Mouse (Mus musculus) megakaryocyte-erythroid progenitor cell, adult 5 weeks (primary cell): ENCODE data around the gene Rps19. TPM values are rescaled to one million over a fixed set of nuclear protein-coding genes. Genes with fewer than 3 reads are reported as not detected.

Experiments used
- polyA plus RNA-seq: library from polyadenylated mRNA; stranded (reverse); fragments of >175 nt; gene quantifications from 2 replicates; pipeline ENCODE4 v1.2.3, GENCODE M21; 2012

Rps19 gene
- 3,485 and 4,048 TPM in 2 replicates for polyA plus RNA-seq

GRCm38 (mm10) chr7:24883896-24884692, at the start of gene Rps19:
Gene Rps19 (plus strand): TSS chr7:24884371.

GRCm38 (mm10) chr7:24861913-24862312, 22.3 kb upstream of the Rps19 start, which contains the start of gene Gm9844:
Gene Gm9844 (plus strand): TSS chr7:24862213.

GRCm38 (mm10) chr7:24869532-24870165, 14.5 kb upstream of the Rps19 start, which contains the start of the genes Lypd4 and Dmrtc2:
Gene Lypd4 (minus strand): TSS chr7:24869941.
Gene Dmrtc2 (plus strand): TSS chr7:24870057.

GRCm38 (mm10) chr7:24897224-24897623, 13.1 kb downstream of the Rps19 start, which contains the start of gene Cd79a:
Gene Cd79a (plus strand): TSS chr7:24897381.

GRCm38 (mm10) chr7:24902630-24903443, 18.7 kb downstream of the Rps19 start, which contains the start of gene Arhgef1:
Gene Arhgef1 (plus strand): TSS chr7:24902912.

Other genes with a start within 250 kb of the Rps19 start
- 0.16 and 0.37 TPM in 2 replicates for gene Lypd3, start 247.8 kb upstream of the Rps19 start, polyA plus RNA-seq
- not detected in 2 replicates for gene Tex101, start 207.7 kb upstream of the Rps19 start, polyA plus RNA-seq
- gene BC049730, start 175.1 kb upstream of the Rps19 start, polyA plus RNA-seq, result not detected in 2 replicates
- gene Gm4763, start 157.5 kb upstream of the Rps19 start, polyA plus RNA-seq, result not detected in 2 replicates
- 52.7 and 64.3 TPM in 2 replicates for gene Cd177, start 124.1 kb upstream of the Rps19 start, polyA plus RNA-seq
- 0.59 TPM in 1 of 2 replicates, not detected in the other for gene Ceacam10, start 107.2 kb upstream of the Rps19 start, polyA plus RNA-seq
- 30.6 and 98.7 TPM in 2 replicates for gene Gm9844, start 22.2 kb upstream of the Rps19 start, polyA plus RNA-seq
- gene Lypd4, start 14.4 kb upstream of the Rps19 start, polyA plus RNA-seq, result not detected in 2 replicates
- not detected in 2 replicates for gene Dmrtc2, start 14.3 kb upstream of the Rps19 start, polyA plus RNA-seq
- 11.7 and 31.8 TPM in 2 replicates for gene Cd79a, start 13.0 kb downstream of the Rps19 start, polyA plus RNA-seq
- gene Arhgef1, start 18.5 kb downstream of the Rps19 start, polyA plus RNA-seq, result 592 and 679 TPM in 2 replicates
- not detected in 2 replicates for gene Gm4881, start 60.1 kb downstream of the Rps19 start, polyA plus RNA-seq
- gene Rabac1, start 88.4 kb downstream of the Rps19 start, polyA plus RNA-seq, result 296 and 340 TPM in 2 replicates
- gene Atp1a3, start 121.6 kb downstream of the Rps19 start, polyA plus RNA-seq, result 78.9 and 103 TPM in 2 replicates
- 18.8 and 31.7 TPM in 2 replicates for gene Grik5, start 188.0 kb downstream of the Rps19 start, polyA plus RNA-seq
- 45.8 and 46.8 TPM in 2 replicates for gene Zfp574, start 188.2 kb downstream of the Rps19 start, polyA plus RNA-seq